Mouse (Mus musculus) frontal cortex, adult (tissue): ENCODE data around the gene Mcm2.

Experiments
- ATAC-seq: cut with Nextera tagmentation; 2 replicates; pipeline ENCODE4 v1.9.2; 2017; ENCODE audit warnings: mild to moderate bottlenecking, moderate library complexity, mixed read lengths; ENCODE audit not compliant: low TSS enrichment

The Mcm2 gene

GRCm38 (mm10) chr6:88889410-88890042, 9.1 kb downstream of the Mcm2 start:
- ATAC-seq, result no peak

- no peak for ATAC-seq
Observed at GRCm38 (mm10) chr6:88886417-88886967, 12.1 kb downstream of the Mcm2 start.

GRCm38 (mm10) chr6:88885644-88886416, 12.8 kb downstream of the Mcm2 start:
- ATAC-seq, result no peak

- no peak for ATAC-seq
Observed at GRCm38 (mm10) chr6:88884690-88885089, 13.9 kb downstream of the Mcm2 start.

- ATAC-seq, result no peak
Observed at GRCm38 (mm10) chr6:88884195-88884594, 14.4 kb downstream of the Mcm2 start.

GRCm38 (mm10) chr6:88881334-88881733, 17.2 kb downstream of the Mcm2 start:
- no peak for ATAC-seq

GRCm38 (mm10) chr6:88879471-88879870, 19.1 kb downstream of the Mcm2 start:
- no peak for ATAC-seq

- peak; percentile 77 for ATAC-seq
Observed at GRCm38 (mm10) chr6:88874868-88875508, 23.6 kb downstream of the Mcm2 start, which contains the start of gene Podxl2. TSS of gene Podxl2 (minus strand) at chr6:88875044.

GRCm38 (mm10) chr6:88873965-88874867, 24.4 kb downstream of the Mcm2 start:
- ATAC-seq, result peak; percentile 35; the same call in 1 of the 2 replicates

- no peak for ATAC-seq
Observed at GRCm38 (mm10) chr6:88872811-88873210, 25.8 kb downstream of the Mcm2 start.

GRCm38 (mm10) chr6:88871546-88871945, 27.0 kb downstream of the Mcm2 start:
- peak; percentile 31 for ATAC-seq

- no peak for ATAC-seq
Observed at GRCm38 (mm10) chr6:88870594-88870993, 28.0 kb downstream of the Mcm2 start.

GRCm38 (mm10) chr6:88869459-88869858, 29.1 kb downstream of the Mcm2 start:
- ATAC-seq, result peak; percentile 79

- ATAC-seq, result no peak
Observed at GRCm38 (mm10) chr6:88865704-88866103, 32.9 kb downstream of the Mcm2 start.

- ATAC-seq, result peak; percentile 64
Observed at GRCm38 (mm10) chr6:88860914-88861313, 37.7 kb downstream of the Mcm2 start.

- peak; percentile 63 for ATAC-seq
Observed at GRCm38 (mm10) chr6:88858341-88858740, 40.2 kb downstream of the Mcm2 start.

GRCm38 (mm10) chr6:88857830-88858229, 40.8 kb downstream of the Mcm2 start:
- ATAC-seq, result no peak

GRCm38 (mm10) chr6:88857249-88857648, 41.3 kb downstream of the Mcm2 start:
- ATAC-seq, result peak; percentile 25; the same call in 1 of the 2 replicates

GRCm38 (mm10) chr6:88855636-88856035, 42.9 kb downstream of the Mcm2 start:
- ATAC-seq, result peak; percentile 35; the same call in 1 of the 2 replicates

- no peak for ATAC-seq
Observed at GRCm38 (mm10) chr6:88854509-88854908, 44.1 kb downstream of the Mcm2 start.

GRCm38 (mm10) chr6:88850034-88850433, 48.5 kb downstream of the Mcm2 start:
- no peak for ATAC-seq
